Mouse (Mus musculus): Measurements from ENCODE around the gene Platr17. TPM values are rescaled to one million over a fixed set of nuclear protein-coding genes. Genes with fewer than 3 reads are reported as not detected.
"Not testable (repeated sequence)": the region's sequence is repeated elsewhere in the genome, so short reads cannot be mapped to it uniquely, and the experiment has no call there.

Gene Platr17
- 1 to 10 TPM in 2 of 4 experiments, not detected in 2; 1.3 to 1.6 TPM for total RNA-seq (2022)

GRCm38 (mm10) chr17:33904835-33905234 is at the start of gene Platr17:
Gene Platr17 (plus strand): TSS chr17:33905135.
- DNase-seq (ENCODE audit: low spot score in 2 of 2), result not testable (repeated sequence)

- DNase-seq (ENCODE audit: low spot score in 2 of 2), result no peak
These were observed 47.1 kb upstream of the Platr17 start for GRCm38 (mm10) chr17:33857816-33858215.

- peak; percentile 54 to 92 for DNase-seq (ENCODE audit: low spot score in 2 of 2)
These were observed 39.5 kb upstream of the Platr17 start for GRCm38 (mm10) chr17:33865330-33866030.

GRCm38 (mm10) chr17:33873537-33873936 is 31.4 kb upstream of the Platr17 start, which contains the start of gene Gm7029:
Gene Gm7029 (plus strand): TSS chr17:33873837.
- not testable (repeated sequence) for DNase-seq (ENCODE audit: low spot score in 2 of 2)

- no peak for DNase-seq (ENCODE audit: low spot score in 2 of 2)
These were observed 30.5 kb upstream of the Platr17 start for GRCm38 (mm10) chr17:33874411-33874810.

- DNase-seq (ENCODE audit: low spot score in 2 of 2), result not testable (repeated sequence)
These were observed 29.1 kb upstream of the Platr17 start for GRCm38 (mm10) chr17:33875797-33876196.

GRCm38 (mm10) chr17:33884320-33884719 is 20.6 kb upstream of the Platr17 start:
- DNase-seq (ENCODE audit: low spot score in 2 of 2), result not testable (repeated sequence)

- DNase-seq (ENCODE audit: low spot score in 2 of 2), result not testable (repeated sequence)
These were observed 17.1 kb upstream of the Platr17 start for GRCm38 (mm10) chr17:33887802-33888201.

- DNase-seq (ENCODE audit: low spot score in 2 of 2), result not testable (repeated sequence)
These were observed 16.7 kb upstream of the Platr17 start for GRCm38 (mm10) chr17:33888230-33888629.

- DNase-seq (ENCODE audit: low spot score in 2 of 2), result not testable (repeated sequence)
These were observed 14.9 kb upstream of the Platr17 start for GRCm38 (mm10) chr17:33889941-33890532.

GRCm38 (mm10) chr17:33890533-33891059 is 14.3 kb upstream of the Platr17 start, which contains the start of gene Kifc1:
Gene Kifc1 (minus strand): TSS chr17:33890661.
- peak; percentile 98 to 100 for DNase-seq (ENCODE audit: low spot score in 2 of 2)

- no peak for DNase-seq (ENCODE audit: low spot score in 2 of 2)
These were observed 13.6 kb upstream of the Platr17 start for GRCm38 (mm10) chr17:33891357-33891756.

GRCm38 (mm10) chr17:33891892-33892291 is 13.0 kb upstream of the Platr17 start:
- DNase-seq (ENCODE audit: low spot score in 2 of 2), result not testable (repeated sequence)

- no peak for DNase-seq (ENCODE audit: low spot score in 2 of 2)
These were observed 12.5 kb upstream of the Platr17 start for GRCm38 (mm10) chr17:33892429-33892828.

GRCm38 (mm10) chr17:33893011-33893410 is 11.9 kb upstream of the Platr17 start:
- DNase-seq (ENCODE audit: low spot score in 2 of 2), result not testable (repeated sequence)

- DNase-seq (ENCODE audit: low spot score in 2 of 2), result no peak
These were observed 7.7 kb upstream of the Platr17 start for GRCm38 (mm10) chr17:33897114-33897794.

GRCm38 (mm10) chr17:33898193-33898592 is 6.7 kb upstream of the Platr17 start:
- DNase-seq (ENCODE audit: low spot score in 2 of 2), result not testable (repeated sequence)

- DNase-seq (ENCODE audit: low spot score in 2 of 2), result no peak
These were observed 5.3 kb upstream of the Platr17 start for GRCm38 (mm10) chr17:33899642-33900041.

- DNase-seq (ENCODE audit: low spot score in 2 of 2), result no peak
These were observed 4.5 kb upstream of the Platr17 start for GRCm38 (mm10) chr17:33900281-33900988.

- DNase-seq (ENCODE audit: low spot score in 2 of 2), result no peak
These were observed 4.0 kb upstream of the Platr17 start for GRCm38 (mm10) chr17:33900989-33901314.

GRCm38 (mm10) chr17:33901653-33902052 is 3.3 kb upstream of the Platr17 start:
- DNase-seq (ENCODE audit: low spot score in 2 of 2), result no peak
